Mouse (Mus musculus): ENCODE results near the gene Got1. TPM values are rescaled to one million over a fixed set of nuclear protein-coding genes. Genes with fewer than 3 reads are reported as not detected.

Got1 gene
- total and polyA plus RNA-seq, 3 experiments = 12.7 to 60.3 (median 57.9) TPM

- Histone ChIP-seq H3K4me1 (ENCODE audit: insufficient read depth, low read depth, low read length) (peaks cover 47% of the 10 kb centered on the region), H3K9me3 (replicated peaks) (no peaks in the 10 kb centered on the region), H3K4me3 (ENCODE audit: low read depth, low read length) (no peak overlapping the region), H3K27me3 (ENCODE audit: insufficient read depth, low read length) (no peaks in the 10 kb centered on the region), H3K36me3 (replicated peaks) (peaks cover 77% of the 10 kb centered on the region)
- DNase-seq (ENCODE audit: low spot score) (no peak), ATAC-seq (ENCODE audit: extremely low read depth, insufficient number of reproducible peaks, low FRiP score, poor library complexity, severe bottlenecking) (no peak)
- TF ChIP-seq GATA2 (IDR thresholded peaks at IDR 0.05; ENCODE audit: borderline replicate concordance, low read depth, low read length) (no peak), POLR2AphosphoS5 (IDR thresholded peaks at IDR 0.05; ENCODE audit: insufficient replicate concordance, low read depth, low read length) (no peak), TAL1 (conservative IDR thresholded peaks at IDR 0.05; ENCODE audit: low read depth, low read length) (no peak), CTCF (IDR thresholded peaks at IDR 0.05; ENCODE audit: low read depth, low read length) (no peak), GATA1 (IDR thresholded peaks at IDR 0.05; ENCODE audit: borderline replicate concordance, low read length) (no peak)
Observed at GRCm38 (mm10) chr19:43519226-43519625, 5.2 kb downstream of the Got1 start.

- Histone ChIP-seq H3K36me3 (replicated peaks) (peaks cover 86% of the 10 kb centered on the region), H3K9me3 (replicated peaks) (no peaks in the 10 kb centered on the region), H3K4me1 (ENCODE audit: insufficient read depth, low read depth, low read length) (peaks cover 37% of the 10 kb centered on the region), H3K27me3 (ENCODE audit: insufficient read depth, low read length) (no peaks in the 10 kb centered on the region), H3K4me3 (ENCODE audit: low read depth, low read length) (no peak overlapping the region)
- ATAC-seq (ENCODE audit: extremely low read depth, insufficient number of reproducible peaks, low FRiP score, poor library complexity, severe bottlenecking) (no peak), DNase-seq (ENCODE audit: low spot score) (no peak)
- TF ChIP-seq CTCF (IDR thresholded peaks at IDR 0.05; ENCODE audit: low read depth, low read length) = no peak
- no peak for TF ChIP-seq TAL1 (conservative IDR thresholded peaks at IDR 0.05; ENCODE audit: low read depth, low read length)
- no peak for TF ChIP-seq GATA1 (IDR thresholded peaks at IDR 0.05; ENCODE audit: borderline replicate concordance, low read length)
- no peak for TF ChIP-seq GATA2 (IDR thresholded peaks at IDR 0.05; ENCODE audit: borderline replicate concordance, low read depth, low read length)
- TF ChIP-seq POLR2AphosphoS5 (IDR thresholded peaks at IDR 0.05; ENCODE audit: insufficient replicate concordance, low read depth, low read length) = no peak
Observed at GRCm38 (mm10) chr19:43518261-43518660, 6.1 kb downstream of the Got1 start.

DNA sequence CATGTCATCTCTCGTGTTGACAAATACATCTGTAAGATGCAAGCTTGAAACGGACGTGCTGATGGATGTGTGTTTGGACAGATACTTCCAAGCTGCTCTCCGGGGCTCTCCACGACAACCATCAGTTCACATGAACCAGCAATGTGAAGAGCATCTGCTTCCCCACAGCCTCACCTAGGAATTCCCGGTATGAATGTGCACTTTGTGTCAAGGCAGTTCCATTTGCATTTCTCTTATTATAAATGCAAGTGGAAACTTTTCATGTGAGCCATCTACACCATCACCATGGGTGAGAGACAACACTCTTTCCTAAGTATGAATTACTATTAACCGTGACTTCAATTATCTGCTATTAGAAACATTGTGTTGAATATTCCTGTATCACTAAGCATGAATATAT, 6.6 kb downstream of the Got1 start:
- Histone ChIP-seq H3K4me3 (ENCODE audit: low read depth, low read length) (no peak overlapping the region), H3K36me3 (replicated peaks) (peaks cover 89% of the 10 kb centered on the region), H3K4me1 (ENCODE audit: insufficient read depth, low read depth, low read length) (peaks cover 37% of the 10 kb centered on the region), H3K27me3 (ENCODE audit: insufficient read depth, low read length) (no peaks in the 10 kb centered on the region), H3K9me3 (replicated peaks) (no peaks in the 10 kb centered on the region)
- TF ChIP-seq CTCF (IDR thresholded peaks at IDR 0.05; ENCODE audit: low read depth, low read length) (no peak), TAL1 (conservative IDR thresholded peaks at IDR 0.05; ENCODE audit: low read depth, low read length) (no peak), GATA1 (IDR thresholded peaks at IDR 0.05; ENCODE audit: borderline replicate concordance, low read length) (no peak), GATA2 (IDR thresholded peaks at IDR 0.05; ENCODE audit: borderline replicate concordance, low read depth, low read length) (no peak), POLR2AphosphoS5 (IDR thresholded peaks at IDR 0.05; ENCODE audit: insufficient replicate concordance, low read depth, low read length) (no peak)
- ATAC-seq (ENCODE audit: extremely low read depth, insufficient number of reproducible peaks, low FRiP score, poor library complexity, severe bottlenecking) (no peak), DNase-seq (ENCODE audit: low spot score) (no peak)

DNA sequence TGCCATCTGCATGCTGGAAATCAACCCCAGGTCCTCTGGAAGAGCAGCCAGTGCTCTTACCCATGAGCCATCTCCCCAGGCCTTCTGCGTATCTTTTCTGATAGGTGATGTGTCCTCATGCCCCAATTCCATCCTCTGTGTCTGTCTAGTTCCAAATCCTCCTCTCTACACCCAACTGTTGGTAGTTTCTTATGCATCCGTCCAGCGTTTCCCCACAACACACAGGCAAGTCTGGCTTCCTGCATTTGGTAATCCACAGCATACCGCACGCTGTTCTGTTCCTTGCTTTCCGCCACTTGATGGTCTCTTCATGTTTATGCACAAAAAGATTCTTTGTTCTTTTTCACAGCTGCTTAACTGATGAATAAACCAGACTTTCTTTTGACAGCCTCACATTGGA, 7.1 kb downstream of the Got1 start:
- Histone ChIP-seq H3K4me1 (ENCODE audit: insufficient read depth, low read depth, low read length) (peaks cover 35% of the 10 kb centered on the region), H3K36me3 (replicated peaks) (peaks cover 93% of the 10 kb centered on the region), H3K27me3 (ENCODE audit: insufficient read depth, low read length) (no peaks in the 10 kb centered on the region), H3K4me3 (ENCODE audit: low read depth, low read length) (no peak overlapping the region), H3K9me3 (replicated peaks) (no peaks in the 10 kb centered on the region)
- TF ChIP-seq TAL1 (conservative IDR thresholded peaks at IDR 0.05; ENCODE audit: low read depth, low read length) (no peak), CTCF (IDR thresholded peaks at IDR 0.05; ENCODE audit: low read depth, low read length) (no peak), POLR2AphosphoS5 (IDR thresholded peaks at IDR 0.05; ENCODE audit: insufficient replicate concordance, low read depth, low read length) (no peak), GATA2 (IDR thresholded peaks at IDR 0.05; ENCODE audit: borderline replicate concordance, low read depth, low read length) (no peak), GATA1 (IDR thresholded peaks at IDR 0.05; ENCODE audit: borderline replicate concordance, low read length) (no peak)
- ATAC-seq (ENCODE audit: extremely low read depth, insufficient number of reproducible peaks, low FRiP score, poor library complexity, severe bottlenecking) = no peak
- DNase-seq (ENCODE audit: low spot score) = no peak

DNA sequence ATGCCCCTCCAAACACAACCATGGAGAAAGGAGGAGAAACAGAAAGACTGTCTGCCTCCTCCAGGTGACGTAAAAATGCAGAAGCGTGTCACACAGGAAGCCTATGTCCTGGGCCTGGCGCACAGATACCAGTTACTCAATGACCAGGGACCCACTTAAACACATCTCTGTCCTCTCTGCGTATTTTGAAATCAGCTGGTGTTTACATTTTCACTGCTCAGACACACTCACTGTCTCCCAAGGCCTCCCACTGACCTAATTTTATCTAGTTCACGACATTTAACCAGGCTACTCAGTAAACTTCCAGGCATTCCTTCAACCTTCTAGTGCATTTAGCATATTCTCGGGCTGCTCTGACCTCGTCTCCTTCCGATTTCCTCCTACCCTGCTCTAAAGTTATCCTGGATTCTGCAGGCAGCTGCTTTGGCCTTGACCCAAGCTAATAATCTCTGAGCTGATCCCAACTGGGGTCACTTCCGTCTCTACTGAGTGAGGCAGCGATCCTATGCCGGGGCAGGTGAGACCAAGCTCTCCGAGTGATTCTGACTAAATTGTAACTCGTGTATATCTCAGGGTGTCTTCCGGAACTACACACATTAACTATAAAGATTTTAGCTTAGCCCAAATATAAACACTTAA, 7.9 kb downstream of the Got1 start:
- no peak for DNase-seq (ENCODE audit: low spot score)
- peaks cover 93% of the 10 kb centered on the region for H3K36me3 ChIP-seq (replicated peaks)
- no peaks in the 10 kb centered on the region for H3K9me3 ChIP-seq (replicated peaks)
- no peaks in the 10 kb centered on the region for H3K27me3 ChIP-seq (ENCODE audit: insufficient read depth, low read length)
- TF ChIP-seq TAL1 (conservative IDR thresholded peaks at IDR 0.05; ENCODE audit: low read depth, low read length) = no peak
- no peak for TF ChIP-seq GATA2 (IDR thresholded peaks at IDR 0.05; ENCODE audit: borderline replicate concordance, low read depth, low read length)
- no peak for TF ChIP-seq CTCF (IDR thresholded peaks at IDR 0.05; ENCODE audit: low read depth, low read length)
- TF ChIP-seq POLR2AphosphoS5 (IDR thresholded peaks at IDR 0.05; ENCODE audit: insufficient replicate concordance, low read depth, low read length) = no peak
- no peak for TF ChIP-seq GATA1 (IDR thresholded peaks at IDR 0.05; ENCODE audit: borderline replicate concordance, low read length)
- H3K4me1 ChIP-seq (ENCODE audit: insufficient read depth, low read depth, low read length) = peaks cover 28% of the 10 kb centered on the region
- no peak overlapping the region for H3K4me3 ChIP-seq (ENCODE audit: low read depth, low read length)
- ATAC-seq (ENCODE audit: extremely low read depth, insufficient number of reproducible peaks, low FRiP score, poor library complexity, severe bottlenecking) = no peak

GRCm38 (mm10) chr19:43515668-43516396, 8.6 kb downstream of the Got1 start:
- no peak for ATAC-seq (ENCODE audit: extremely low read depth, insufficient number of reproducible peaks, low FRiP score, poor library complexity, severe bottlenecking)
- H3K36me3 ChIP-seq (replicated peaks) = peaks cover 93% of the 10 kb centered on the region
- no peak for DNase-seq (ENCODE audit: low spot score)
- H3K4me1 ChIP-seq (ENCODE audit: insufficient read depth, low read depth, low read length) = peaks cover 21% of the 10 kb centered on the region
- TF ChIP-seq GATA1 (IDR thresholded peaks at IDR 0.05; ENCODE audit: borderline replicate concordance, low read length) (no peak), CTCF (IDR thresholded peaks at IDR 0.05; ENCODE audit: low read depth, low read length) (no peak), GATA2 (IDR thresholded peaks at IDR 0.05; ENCODE audit: borderline replicate concordance, low read depth, low read length) (no peak)
- H3K4me3 ChIP-seq (ENCODE audit: low read depth, low read length) = no peak overlapping the region
- no peaks in the 10 kb centered on the region for H3K9me3 ChIP-seq (replicated peaks)
- H3K27me3 ChIP-seq (ENCODE audit: insufficient read depth, low read length) = no peaks in the 10 kb centered on the region
